Mouse (Mus musculus) cerebellum, adult 2 months (tissue): ENCODE data around the gene Lrch4. TPM values are rescaled to one million over a fixed set of nuclear protein-coding genes. Genes with fewer than 3 reads are reported as not detected.

ENCODE experiments used
- DNase-seq, 2 experiments: peaks; one replicate each; pipeline ENCODE4 v3.0.0; 2021
- H3K27ac ChIP-seq: fragments of 200-500 bp; 2 replicates; pipeline ENCODE4 v1.5.1; 2012; ENCODE audit warnings: low read length, control low read depth, inconsistent platforms; ENCODE audit not compliant: insufficient read depth
- H3K27me3 ChIP-seq: fragments of 200-500 bp; 2 replicates; pipeline ENCODE4 v1.6.1; 2012; ENCODE audit warnings: inconsistent platforms, mild to moderate bottlenecking, low read length, moderate library complexity; ENCODE audit not compliant: control insufficient read depth, insufficient read depth
- H3K4me1 ChIP-seq: fragments of 200-500 bp; 2 replicates; pipeline ENCODE4 v1.6.1; 2011; ENCODE audit warnings: low read length; ENCODE audit not compliant: control insufficient read depth, insufficient read depth
- H3K4me3 ChIP-seq: fragments of 200-500 bp; replicated peaks from 2 replicates; pipeline ENCODE3; 2011; ENCODE audit warnings: mild to moderate bottlenecking, low read depth, low read length, control low read depth; ENCODE audit not compliant: insufficient read depth
- CTCF ChIP-seq: fragments of 200-500 bp; IDR thresholded peaks from 2 replicates; pipeline ENCODE4 v1.5.1; 2011; ENCODE audit warnings: low read depth, mild to moderate bottlenecking, control low read depth, low read length, moderate library complexity, borderline replicate concordance; ENCODE audit not compliant: insufficient read depth
- POLR2A ChIP-seq: fragments of 200-500 bp; IDR thresholded peaks from 2 replicates; pipeline ENCODE4 v1.6.1; 2011; ENCODE audit warnings: low read length, control low read depth, borderline replicate concordance; ENCODE audit not compliant: insufficient read depth
- WGBS: fragments of 180-500 bp; shearing (Covaris S2); methylation state at CpG from one replicate; pipeline ENCODE4 v1.1.7; 2018; 5-methylcytosine and 5-hydroxymethylcytosine counted together
- polyA plus RNA-seq: library from polyadenylated mRNA; depleted of rRNA; stranded (reverse); fragments of >200 nt; gene quantifications from 2 replicates; pipeline ENCODE4 v1.2.3, GENCODE M21; 2012; rRNA removed

Gene Lrch4
- polyA plus RNA-seq, 1 experiment = 14.4 TPM

GRCm38 (mm10) chr5:137686127-137686790, 57.3 kb downstream of the Lrch4 start:
- TF ChIP-seq CTCF (no peak), POLR2A (no peak)
- DNase-seq = no peak
- H3K27me3 ChIP-seq = no peaks in the 10 kb centered on the region
- no peak overlapping the region for H3K4me3 ChIP-seq
- peaks cover 5% of the 10 kb centered on the region; the same call in 1 of the 2 replicates for H3K4me1 ChIP-seq
- 86% methylated on average over 6 of the region's 6 CpGs for WGBS
- H3K27ac ChIP-seq = no peak overlapping the region

GRCm38 (mm10) chr5:137689974-137690373, 61.1 kb downstream of the Lrch4 start:
- WGBS = 93% methylated on average over 3 of the region's 3 CpGs
- TF ChIP-seq CTCF (no peak), POLR2A (no peak)
- no peak overlapping the region for H3K4me3 ChIP-seq

GRCm38 (mm10) chr5:137690531-137690930, 61.6 kb downstream of the Lrch4 start:
- H3K27ac ChIP-seq = no peak overlapping the region
- TF ChIP-seq CTCF (no peak), POLR2A (no peak)
- no peak overlapping the region for H3K4me3 ChIP-seq
- H3K27me3 ChIP-seq = no peaks in the 10 kb centered on the region
- no peak for DNase-seq
- WGBS = 61% methylated on average over 9 of the region's 9 CpGs
- H3K4me1 ChIP-seq = no peaks in the 10 kb centered on the region

More at GRCm38 (mm10) chr5:137689974-137690373, 61.1 kb downstream of the Lrch4 start:
- no peak overlapping the region for H3K27ac ChIP-seq
- no peaks in the 10 kb centered on the region for H3K27me3 ChIP-seq
- no peak for DNase-seq
- H3K4me1 ChIP-seq = no peaks in the 10 kb centered on the region

Other genes with a start within 250 kb of the Lrch4 start
- 0.21 and 0.31 TPM in 2 replicates for gene Zan, start 152.1 kb upstream of the Lrch4 start, polyA plus RNA-seq
- 54.8 and 55.3 TPM in 2 replicates for gene Pop7, start 126.6 kb upstream of the Lrch4 start, polyA plus RNA-seq
- gene Gigyf1, start 110.6 kb upstream of the Lrch4 start, polyA plus RNA-seq = 59.8 and 61.2 TPM in 2 replicates
- not detected in 2 replicates for gene Epo, start 95.9 kb upstream of the Lrch4 start, polyA plus RNA-seq
- 410 and 442 TPM in 2 replicates for gene Gnb2, start 95.6 kb upstream of the Lrch4 start, polyA plus RNA-seq
- 125 and 135 TPM in 2 replicates for gene Actl6b, start 75.6 kb upstream of the Lrch4 start, polyA plus RNA-seq
- 6.7 and 6.8 TPM in 2 replicates for gene Tfr2, start 59.3 kb upstream of the Lrch4 start, polyA plus RNA-seq
- 56.0 and 61.7 TPM in 2 replicates for gene Mospd3, start 28.1 kb upstream of the Lrch4 start, polyA plus RNA-seq
- 11.3 and 15.1 TPM in 2 replicates for gene Pcolce, start 15.3 kb upstream of the Lrch4 start, polyA plus RNA-seq
- gene Fbxo24, start 119 bp upstream of the Lrch4 start, polyA plus RNA-seq = 0.25 and 0.31 TPM in 2 replicates
- 8.1 and 9.9 TPM in 2 replicates for gene Gm20605, start 54 bp downstream of the Lrch4 start, polyA plus RNA-seq
- gene Sap25, start 12.2 kb downstream of the Lrch4 start, polyA plus RNA-seq = 17.1 and 19.7 TPM in 2 replicates
- gene Irs3, start 16.6 kb downstream of the Lrch4 start, polyA plus RNA-seq = 0.17 and 0.18 TPM in 2 replicates
- 39.8 and 41.3 TPM in 2 replicates for gene Agfg2, start 55.6 kb downstream of the Lrch4 start, polyA plus RNA-seq
- gene Nyap1, start 112.5 kb downstream of the Lrch4 start, polyA plus RNA-seq = 59.1 and 60.7 TPM in 2 replicates
- 465 and 497 TPM in 2 replicates for gene Tsc22d4, start 116.6 kb downstream of the Lrch4 start, polyA plus RNA-seq
- gene Ppp1r35, start 149.7 kb downstream of the Lrch4 start, polyA plus RNA-seq = 47.0 and 48.2 TPM in 2 replicates
- 38.9 and 41.9 TPM in 2 replicates for gene Mepce, start 158.5 kb downstream of the Lrch4 start, polyA plus RNA-seq
- gene Zcwpw1, start 158.7 kb downstream of the Lrch4 start, polyA plus RNA-seq = 11.2 and 12.4 TPM in 2 replicates
- gene Pilra, start 207.2 kb downstream of the Lrch4 start, polyA plus RNA-seq = 0.41 TPM in 2 replicates
- not detected in 2 replicates for gene Pilrb1, start 229.0 kb downstream of the Lrch4 start, polyA plus RNA-seq
- 0.11 and 0.23 TPM in 2 replicates for gene Pilrb2, start 242.7 kb downstream of the Lrch4 start, polyA plus RNA-seq